Mouse (Mus musculus) brain, embryonic 14.5 days (tissue): ENCODE measurements around the gene Npy4r. TPM values are rescaled to one million over a fixed set of nuclear protein-coding genes. Genes with fewer than 3 reads are reported as not detected.
A peak's percentile ranks its signal among the peaks of the same experiment; 100 is the strongest.

ENCODE experiments used
- DNase-seq: peaks from one replicate; pipeline ENCODE4 v3.0.0-alpha.2; 2011; ENCODE audit warnings: low read depth
- CTCF ChIP-seq: fragments of 200-500 bp; IDR thresholded peaks from 2 replicates; pipeline ENCODE4 v1.5.1; 2012; ENCODE audit warnings: inconsistent platforms, mild to moderate bottlenecking, moderate library complexity, borderline replicate concordance; ENCODE audit not compliant: insufficient read depth, insufficient read length; ENCODE audit errors: extremely low read depth
- POLR2A ChIP-seq: fragments of 200-500 bp; IDR thresholded peaks from 2 replicates; pipeline ENCODE4 v1.6.1; 2012; ENCODE audit warnings: mild to moderate bottlenecking, inconsistent platforms, borderline replicate concordance; ENCODE audit not compliant: poor library complexity, insufficient read depth, insufficient read length, severe bottlenecking; ENCODE audit errors: extremely low read depth
- polyA plus RNA-seq: library from polyadenylated mRNA; depleted of rRNA; stranded (reverse); fragments of >200 nt; gene quantifications from 2 replicates; pipeline ENCODE4 v1.2.3, GENCODE M21; 2012; rRNA removed

Gene Npy4r
- 0.09 and 0.11 TPM in 2 replicates for polyA plus RNA-seq

DNA sequence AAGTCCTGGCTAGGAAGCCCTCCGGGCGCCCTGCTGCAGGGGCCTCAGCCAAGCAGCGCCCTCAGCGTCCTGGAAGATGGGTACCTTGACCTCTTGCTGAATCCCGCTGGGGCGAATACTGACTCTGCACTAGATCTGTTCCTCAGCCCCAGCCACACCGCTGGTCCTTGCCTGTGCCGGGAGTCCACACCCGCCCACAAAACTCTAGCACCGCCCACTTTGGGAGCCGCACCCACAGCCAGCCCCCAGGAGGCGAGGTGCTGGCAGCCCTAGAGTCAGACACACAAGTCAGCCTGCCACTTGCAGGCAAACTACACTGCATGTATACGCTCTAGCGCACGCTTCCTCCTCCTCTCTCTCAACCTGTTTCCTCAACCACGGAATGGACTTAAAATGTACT, at the start of gene Npy4r:
Gene Npy4r (minus strand): TSS at position 148 of the 400 bp plus-strand sequence.
- TF ChIP-seq POLR2A (no peak), CTCF (no peak)
- DNase-seq = peak; percentile 34

DNA sequence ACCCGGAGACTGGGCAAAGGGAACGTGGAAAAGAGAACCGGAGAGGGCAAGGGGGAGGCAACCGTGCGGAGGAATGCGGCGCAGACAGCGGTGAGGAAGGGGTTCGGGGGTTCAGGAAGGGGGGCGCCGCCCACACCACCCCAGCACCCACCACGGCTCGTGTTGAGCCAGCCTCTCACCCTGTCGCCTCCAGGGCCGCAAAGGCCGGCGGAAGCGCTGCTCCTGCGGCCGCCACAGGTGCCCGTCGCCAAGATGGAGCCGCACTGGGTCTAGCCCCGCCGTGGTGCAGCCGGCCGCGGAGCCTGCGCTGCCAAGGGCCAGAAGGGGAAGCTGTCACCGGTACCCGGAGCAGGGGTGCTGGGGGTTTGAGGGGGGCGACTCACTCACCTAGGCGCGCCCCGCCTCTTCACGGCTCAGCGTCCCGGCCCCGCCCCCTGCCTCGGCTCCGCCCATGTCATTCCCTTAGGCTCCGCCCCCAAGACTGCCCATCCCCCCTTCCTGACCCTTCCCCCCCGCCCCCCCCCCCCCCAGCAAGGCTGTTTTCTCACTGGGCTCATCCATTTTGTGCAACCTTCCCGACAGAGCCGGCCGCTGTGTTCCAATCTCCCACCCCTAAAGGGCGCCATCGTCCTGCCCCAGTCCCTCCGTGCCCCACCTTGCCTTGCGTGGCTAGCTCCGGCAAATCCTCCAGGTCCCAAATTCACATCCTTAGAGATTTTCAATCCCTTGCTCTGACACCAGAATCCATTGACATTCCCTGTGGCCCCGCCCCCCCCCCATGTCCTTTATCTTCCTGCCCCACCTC, 49.1 kb upstream of the Npy4r start, which contains the start of gene Gprin2:
Gene Gprin2 (minus strand): TSS at position 423 of the 805 bp plus-strand sequence.
- TF ChIP-seq CTCF = peak; percentile 10; the same call in 1 of the 2 replicates
- TF ChIP-seq POLR2A = no peak
- peak; percentile 62 for DNase-seq

DNA sequence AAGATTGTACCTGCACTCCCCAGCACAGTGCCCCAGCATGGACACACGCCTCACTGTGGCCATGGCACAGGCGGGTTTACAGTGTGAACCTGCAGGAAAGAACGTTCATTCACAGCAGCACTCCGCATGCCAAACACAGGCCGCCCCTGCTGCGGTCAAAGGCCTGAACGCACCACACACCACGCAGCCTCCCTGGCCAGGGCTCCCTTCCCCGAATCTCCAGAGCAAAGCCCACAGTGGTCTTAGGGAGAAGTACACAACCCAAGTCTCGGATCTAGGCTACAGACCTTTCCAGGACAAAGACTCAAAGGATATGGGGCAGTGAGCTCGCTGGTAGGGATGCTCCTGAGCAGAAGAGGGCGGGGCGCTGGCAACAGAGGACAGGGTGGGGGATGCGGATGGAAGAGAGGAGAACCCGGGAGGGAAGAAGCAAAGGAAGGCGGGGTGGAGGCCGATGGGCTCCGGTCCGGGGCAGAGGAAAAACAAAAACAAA, 48.5 kb upstream of the Npy4r start:
- peak; percentile 73 for DNase-seq
- TF ChIP-seq CTCF = no peak
- TF ChIP-seq POLR2A = no peak; the same call in 1 of the 2 replicates

DNA sequence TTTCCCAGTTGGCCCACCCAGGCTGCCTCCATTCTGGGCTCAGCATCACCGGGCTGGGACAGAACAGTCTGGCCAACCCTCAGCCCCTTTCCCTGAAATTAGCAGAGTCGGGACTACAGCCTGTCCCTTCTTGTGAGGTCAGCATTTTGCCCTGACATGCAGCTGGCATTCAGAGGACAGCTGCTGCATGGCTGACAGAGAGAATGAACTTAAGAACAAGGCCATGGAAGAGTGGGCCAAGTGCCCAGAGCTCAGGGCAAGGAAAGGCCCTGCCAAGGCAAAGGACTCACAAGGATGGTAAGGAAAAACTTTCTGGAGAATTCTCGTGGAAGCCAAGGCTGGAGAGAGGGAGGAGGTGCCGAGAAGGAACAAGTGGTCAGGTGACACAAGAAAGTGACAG, 44.4 kb upstream of the Npy4r start:
- no peak for TF ChIP-seq POLR2A
- DNase-seq = peak; percentile 10

DNA sequence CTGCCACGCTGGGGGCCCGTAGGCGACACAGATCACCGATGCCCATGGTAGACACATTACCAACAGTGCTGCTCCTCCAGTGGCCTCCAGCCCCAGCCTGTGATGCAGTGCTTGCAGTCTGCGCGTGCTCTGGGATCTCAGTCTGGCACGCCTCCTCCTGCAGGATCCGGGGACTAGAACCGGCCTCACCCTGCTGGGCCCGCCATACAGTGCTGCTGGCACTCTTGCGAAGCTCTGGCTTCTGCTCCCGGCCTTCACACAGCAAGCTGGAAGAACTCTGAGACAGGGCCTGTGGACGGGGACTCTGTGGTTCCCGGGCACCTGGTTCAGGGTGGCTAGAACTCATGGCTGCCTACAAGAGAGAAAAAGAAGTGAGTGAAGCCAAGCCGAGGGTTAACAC, 43.2 kb upstream of the Npy4r start:
- TF ChIP-seq CTCF (no peak), POLR2A (no peak)

DNA sequence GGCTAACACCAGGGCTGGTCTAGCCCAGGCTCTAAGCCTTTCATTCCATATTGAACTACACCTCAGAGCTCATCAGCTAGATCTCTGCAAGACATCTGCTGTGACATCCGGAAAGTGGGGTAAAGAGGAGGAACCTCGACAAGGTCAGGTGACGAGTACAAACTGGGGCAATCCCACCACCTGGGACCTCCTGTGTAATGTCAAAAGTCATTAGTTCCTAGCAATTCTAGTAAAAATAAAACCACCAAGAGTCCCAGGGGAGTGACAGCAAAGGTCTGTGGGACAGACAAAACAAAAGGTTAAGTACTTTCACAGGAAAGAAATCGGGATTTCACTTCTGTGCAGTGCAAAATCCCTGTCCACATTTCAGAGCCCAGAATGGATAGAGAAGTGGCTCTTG, 41.6 kb upstream of the Npy4r start:
- TF ChIP-seq POLR2A = no peak
- no peak for TF ChIP-seq CTCF
- DNase-seq = no peak

More for the DNA sequence above, 43.2 kb upstream of the Npy4r start:
- DNase-seq = no peak

DNA sequence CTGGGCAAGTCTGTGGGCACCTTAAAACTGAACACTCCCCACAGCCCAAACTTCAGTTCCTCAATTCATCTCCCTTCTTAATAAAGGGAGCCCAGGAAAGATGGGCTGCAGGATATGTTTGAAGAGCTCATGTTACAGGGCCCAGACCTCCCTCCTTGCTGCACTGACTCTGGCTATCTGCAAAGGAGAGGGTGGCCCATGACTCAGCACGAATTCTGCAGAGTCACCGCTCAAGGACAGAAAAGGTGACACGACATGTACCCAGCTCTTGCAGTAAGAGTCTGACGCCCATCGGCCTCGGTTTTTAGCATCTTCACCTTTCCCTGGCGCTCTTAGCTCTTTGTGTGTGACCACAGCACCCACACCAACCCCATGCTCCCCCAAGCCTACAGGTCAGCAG, 38.1 kb upstream of the Npy4r start:
- DNase-seq = no peak
- TF ChIP-seq POLR2A (no peak), CTCF (no peak)

DNA sequence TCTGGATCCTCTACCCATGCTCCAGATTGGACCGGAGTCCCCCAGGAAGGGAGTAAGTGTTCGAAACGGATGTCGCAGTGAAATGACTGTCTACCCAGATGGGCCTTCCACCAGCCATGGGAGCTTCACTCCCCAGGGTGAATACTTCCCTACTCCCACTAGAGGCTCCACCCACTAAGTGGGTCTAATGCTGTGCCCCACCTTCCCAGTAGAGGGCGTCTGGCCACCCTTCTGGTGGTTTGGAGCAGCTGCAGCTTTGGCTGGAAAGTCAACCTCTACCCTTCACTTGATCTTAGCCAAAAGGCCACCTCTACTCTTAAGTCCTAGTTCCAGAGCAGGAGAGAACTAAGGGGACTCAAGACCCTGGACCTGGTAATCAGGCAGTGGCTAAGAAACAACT, 36.3 kb upstream of the Npy4r start:
- no peak for DNase-seq
- TF ChIP-seq CTCF (peak; percentile 44; the same call in 1 of the 2 replicates), POLR2A (no peak)

DNA sequence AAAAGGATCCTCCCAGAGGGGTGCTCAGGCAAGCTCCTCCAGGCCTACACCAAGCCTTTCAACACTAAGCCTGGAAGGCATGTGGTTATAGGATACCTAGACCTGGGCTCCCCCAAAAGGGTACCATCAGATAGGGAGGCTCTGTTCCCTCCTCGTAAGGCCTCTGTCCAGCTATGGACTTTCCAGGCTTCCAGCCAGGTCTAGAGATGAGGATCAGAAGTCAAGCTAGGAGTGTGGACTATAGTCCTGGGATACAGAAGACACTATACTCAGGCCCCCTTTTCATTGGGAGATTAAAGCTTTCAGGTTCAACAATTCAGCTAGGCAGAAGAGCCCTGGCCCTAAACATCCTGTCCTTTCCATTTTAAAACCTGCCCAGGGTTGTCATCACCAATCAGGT, 30.8 kb upstream of the Npy4r start:
- DNase-seq = no peak
- TF ChIP-seq POLR2A = no peak
- TF ChIP-seq CTCF = no peak

DNA sequence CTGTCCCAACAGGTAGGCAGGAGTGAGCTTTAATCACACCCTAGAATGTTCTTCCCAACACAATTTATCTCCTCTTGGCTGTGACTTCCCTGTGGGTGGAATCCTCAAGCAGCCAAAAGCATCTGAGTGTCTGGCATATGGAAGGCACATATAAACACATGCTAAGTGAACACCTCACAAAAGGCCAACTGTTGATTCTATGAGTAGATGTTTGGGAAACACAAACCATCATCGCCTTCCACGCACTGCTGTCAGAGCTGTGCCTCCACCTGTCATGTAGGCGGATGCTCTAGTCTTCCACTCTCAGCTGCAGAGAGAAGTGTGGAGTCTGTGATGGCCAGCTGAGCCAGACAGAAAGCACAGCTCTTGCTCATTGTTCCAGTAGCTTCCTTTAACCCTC, 27.1 kb upstream of the Npy4r start:
- no peak for DNase-seq
- TF ChIP-seq POLR2A (no peak), CTCF (no peak)

DNA sequence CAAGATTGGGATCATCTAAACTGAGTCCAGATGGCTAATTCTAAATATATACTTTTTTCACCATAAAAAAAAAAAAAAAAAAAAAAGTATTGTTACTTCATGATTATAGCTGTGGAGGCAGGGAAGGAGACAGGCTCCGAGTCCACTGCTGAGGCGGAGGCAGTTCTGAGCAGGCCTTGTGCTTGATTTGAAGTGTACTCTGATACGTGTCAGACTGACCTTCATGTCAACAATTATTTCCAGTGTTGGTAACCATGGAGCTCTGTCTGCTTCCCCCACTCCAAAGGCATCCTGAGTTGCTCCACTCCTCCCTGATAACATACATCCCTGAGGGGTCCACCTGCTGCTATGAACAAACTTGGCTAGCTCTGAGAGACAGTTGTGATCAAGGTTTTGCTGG, 18.8 kb upstream of the Npy4r start:
- no peak for DNase-seq
- TF ChIP-seq POLR2A (no peak), CTCF (no peak)

DNA sequence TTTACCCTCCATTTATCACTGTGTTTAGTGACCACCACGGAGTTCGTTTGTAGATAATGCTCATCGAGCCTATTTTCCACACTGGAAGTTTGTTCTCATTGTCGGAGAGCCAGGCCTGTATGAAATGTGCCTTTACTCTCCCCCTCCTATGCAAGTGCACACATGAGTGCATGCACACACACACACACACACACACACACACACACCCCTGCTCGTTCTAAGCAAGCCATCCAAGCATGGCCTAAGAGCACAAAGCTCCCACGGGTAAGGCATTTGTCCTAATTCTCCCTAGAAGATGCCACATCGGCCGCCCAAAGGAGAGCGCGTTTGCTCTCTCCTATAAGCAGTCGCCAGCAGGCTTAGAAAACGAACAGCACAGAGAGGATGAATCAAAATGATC, 3.5 kb upstream of the Npy4r start:
- TF ChIP-seq POLR2A (no peak), CTCF (no peak)
- peak; percentile 40 for DNase-seq

DNA sequence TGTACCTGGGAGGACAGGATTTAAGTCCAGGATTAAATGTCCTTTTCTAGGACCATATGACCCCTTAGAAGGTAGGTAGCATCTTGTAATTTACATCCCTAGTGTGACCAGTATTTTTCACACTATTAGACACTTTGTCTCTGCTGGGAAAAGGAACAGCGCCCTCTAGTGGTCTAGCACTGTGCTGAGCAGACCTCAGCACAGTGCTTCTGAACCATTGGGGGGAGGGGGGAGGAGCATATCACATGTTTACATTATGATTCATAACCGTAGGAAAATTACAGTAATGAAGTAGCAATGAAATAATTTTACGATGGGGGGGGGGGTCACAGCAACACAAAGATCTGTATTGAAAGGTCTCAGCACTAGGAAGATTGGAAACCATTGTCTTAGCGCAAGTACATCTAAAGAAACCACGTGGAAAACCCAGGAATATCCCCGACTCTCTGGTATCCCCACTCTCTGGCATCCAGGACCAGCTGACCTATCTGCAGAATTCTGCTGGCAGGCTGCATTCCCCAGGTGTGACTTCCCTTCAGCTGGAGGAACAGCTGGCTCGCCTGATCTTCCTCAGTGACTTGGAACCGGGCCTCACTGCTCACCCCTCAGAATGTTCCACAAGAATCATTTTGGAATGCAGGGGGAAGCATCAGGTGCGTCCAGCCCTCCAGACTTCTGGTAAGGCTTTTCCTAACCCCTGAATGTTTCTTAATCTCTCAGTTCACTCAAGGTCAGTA, 2.5 kb upstream of the Npy4r start:
- peak; percentile 78; the same call in 1 of the 2 replicates for TF ChIP-seq CTCF
- TF ChIP-seq POLR2A = no peak
- DNase-seq = peak; percentile 73
